Mouse (Mus musculus) erythroblast, embryonic 14.5 days (primary cell): Measurements from ENCODE around the gene Hoxa7.

ENCODE experiments used
- GATA1 ChIP-seq: IDR thresholded peaks from 2 replicates; pipeline ENCODE4 v1.6.1; 2012; ENCODE audit warnings: low read length, inconsistent platforms, mixed read lengths
- TAL1 ChIP-seq: IDR thresholded peaks from 3 replicates; pipeline ENCODE4 v1.6.1; 2012; ENCODE audit warnings: low read length, inconsistent platforms, mixed read lengths

DNA sequence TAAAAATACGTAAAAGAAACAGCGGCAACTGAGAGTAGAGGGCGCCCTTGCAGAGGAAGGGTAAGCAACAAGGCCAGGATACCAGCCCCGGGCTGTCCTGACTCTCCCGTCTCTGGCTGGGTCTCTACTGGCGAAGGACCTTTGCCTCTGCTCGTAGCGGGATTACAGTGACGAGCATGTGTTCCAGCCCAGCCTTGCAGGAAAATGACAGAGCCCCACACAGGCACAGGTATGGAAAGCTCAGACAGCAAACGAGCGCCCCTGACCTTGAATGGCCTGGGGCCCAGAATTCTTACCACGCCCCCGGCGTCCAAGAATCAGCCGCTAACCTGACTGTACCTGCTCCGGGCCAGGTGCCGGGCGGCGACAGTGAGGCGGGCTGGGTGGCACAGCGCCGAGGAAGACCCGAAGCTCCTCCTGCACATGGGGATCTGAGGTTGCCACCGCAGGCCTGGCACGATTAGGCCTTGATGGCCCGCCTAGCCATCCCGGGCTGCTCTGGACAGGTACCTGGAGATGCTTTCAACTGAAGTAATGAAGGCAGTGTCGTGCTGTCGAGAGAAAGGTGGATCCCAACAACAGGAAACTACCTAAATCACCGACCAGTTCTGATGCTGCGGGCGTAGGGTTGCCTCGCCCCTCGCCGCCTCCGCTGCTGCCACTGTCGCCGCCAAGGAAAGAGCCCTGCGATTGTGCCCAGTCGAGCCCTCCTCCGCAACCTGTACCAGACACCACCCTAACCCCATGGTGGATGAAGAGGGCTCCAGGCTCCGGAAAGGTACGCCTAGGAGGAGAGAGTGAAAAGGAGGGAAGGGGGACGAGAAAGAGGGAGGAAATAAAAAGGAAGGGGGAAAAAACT, 8.1 kb upstream of the Hoxa7 start:
- TF ChIP-seq GATA1, result no peak
- no peak for TF ChIP-seq TAL1
